Mouse (Mus musculus) neural tube, embryonic 12.5 days (tissue): ENCODE results near the gene Fbxo21. TPM values are rescaled to one million over a fixed set of nuclear protein-coding genes. Genes with fewer than 3 reads are reported as not detected.

ENCODE experiments used
- ATAC-seq: fragments of 200-750 bp; cut with Nextera tagmentation; 2 replicates; pipeline ENCODE4 v1.8.0; 2017; ENCODE audit warnings: low read depth, mild to moderate bottlenecking, moderate TSS enrichment, moderate library complexity; ENCODE audit not compliant: low FRiP score
- H3K27ac ChIP-seq: fragments of 300-500 bp; sonication (generic); 2 replicates; pipeline ENCODE4 v1.5.1; 2016
- H3K27me3 ChIP-seq: fragments of 300-500 bp; sonication (generic); replicated peaks from 2 replicates; pipeline ENCODE4 v1.6.1; 2016; ENCODE audit warnings: mild to moderate bottlenecking
- H3K36me3 ChIP-seq: fragments of 300-500 bp; sonication (generic); 2 replicates; pipeline ENCODE4 v1.6.1; 2016; ENCODE audit warnings: mild to moderate bottlenecking
- H3K4me1 ChIP-seq: fragments of 300-500 bp; sonication (generic); 2 replicates; pipeline ENCODE4 v1.6.1; 2016
- H3K4me2 ChIP-seq: fragments of 300-500 bp; sonication (generic); replicated peaks from 2 replicates; pipeline ENCODE4 v1.6.1; 2016; ENCODE audit warnings: mild to moderate bottlenecking
- H3K4me3 ChIP-seq: fragments of 300-500 bp; sonication (generic); 2 replicates; pipeline ENCODE4 v1.5.1; 2016
- H3K9ac ChIP-seq: fragments of 300-500 bp; sonication (generic); 2 replicates; pipeline ENCODE4 v1.6.1; 2016; ENCODE audit warnings: mild to moderate bottlenecking
- H3K9me3 ChIP-seq: fragments of 300-500 bp; sonication (generic); 2 replicates; pipeline ENCODE4 v1.6.1; 2016; ENCODE audit warnings: mild to moderate bottlenecking
- WGBS: fragments of 180-500 bp; shearing (Covaris S2); methylation state at CpG from one replicate; pipeline ENCODE4 v1.1.7; 2016; 5-methylcytosine and 5-hydroxymethylcytosine counted together
- polyA plus RNA-seq: library from polyadenylated mRNA; unstranded; fragments of >200 nt; fragmentation: Nextera tagmentation; extraction: Ambion mirVana; gene quantifications from 2 replicates; pipeline ENCODE4 v1.2.1, GENCODE M21; 2016

Fbxo21 gene
- polyA plus RNA-seq, 1 experiment from 2014 or later, result 137 TPM

DNA sequence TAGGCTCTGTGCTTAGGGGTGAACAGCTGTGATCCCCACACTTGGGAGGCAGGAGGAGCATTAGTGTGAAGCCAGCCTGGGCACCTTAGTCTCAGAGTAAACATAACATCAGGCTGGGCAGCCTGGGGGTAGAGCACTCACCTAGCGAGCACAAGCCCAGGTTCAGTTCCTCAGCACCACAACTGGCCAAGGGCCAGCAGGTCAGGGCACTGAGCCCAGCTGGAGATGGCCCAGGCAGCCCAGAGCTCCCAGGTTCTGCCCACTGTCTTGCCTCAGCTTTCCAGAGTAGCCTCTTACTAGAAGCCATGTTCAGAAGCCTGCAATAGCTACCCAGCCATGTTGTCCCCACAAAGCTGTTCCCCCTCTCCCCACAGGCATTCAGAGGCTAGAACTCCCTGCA is 29.2 kb downstream of the Fbxo21 start:
- H3K4me1 ChIP-seq, result no peaks in the 10 kb centered on the region
- 93% methylated on average over 1 of the region's 1 CpGs for WGBS
- peaks cover 96% of the 10 kb centered on the region for H3K36me3 ChIP-seq
- ATAC-seq, result no peak
- no peak overlapping the region for H3K27ac ChIP-seq
- no peaks in the 10 kb centered on the region for H3K9me3 ChIP-seq
- no peak overlapping the region for H3K4me3 ChIP-seq
- no peak overlapping the region for H3K4me2 ChIP-seq
- H3K27me3 ChIP-seq, result no peaks in the 10 kb centered on the region
- no peak overlapping the region for H3K9ac ChIP-seq

DNA sequence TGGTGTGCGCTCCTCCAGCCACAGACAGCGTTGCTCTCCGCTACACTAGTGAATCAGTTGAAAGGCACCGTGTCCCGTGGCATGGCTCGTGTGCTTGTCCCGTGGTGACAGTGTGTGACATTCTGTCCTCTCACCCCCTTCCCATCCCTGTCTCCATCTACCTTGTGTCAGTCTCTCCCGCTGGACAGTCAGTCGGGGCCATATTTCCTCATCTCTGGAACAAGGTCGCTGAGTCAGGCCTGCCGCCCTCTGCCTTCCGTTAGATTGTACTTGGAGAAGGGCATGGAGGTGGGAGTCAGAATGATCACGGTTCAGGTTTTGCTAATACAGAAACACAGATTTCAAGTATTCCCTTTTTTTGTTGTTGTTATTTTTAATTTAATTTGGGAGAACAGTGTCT is 31.8 kb downstream of the Fbxo21 start:
- ATAC-seq, result no peak
- peaks cover 74% of the 10 kb centered on the region for H3K36me3 ChIP-seq
- no peak overlapping the region for H3K27ac ChIP-seq
- no peak overlapping the region for H3K4me3 ChIP-seq
- no peaks in the 10 kb centered on the region for H3K27me3 ChIP-seq
- no peaks in the 10 kb centered on the region for H3K9me3 ChIP-seq
- 91% methylated on average over 13 of the region's 13 CpGs for WGBS
- H3K9ac ChIP-seq, result no peak overlapping the region
- H3K4me2 ChIP-seq, result no peak overlapping the region
- no peaks in the 10 kb centered on the region for H3K4me1 ChIP-seq

DNA sequence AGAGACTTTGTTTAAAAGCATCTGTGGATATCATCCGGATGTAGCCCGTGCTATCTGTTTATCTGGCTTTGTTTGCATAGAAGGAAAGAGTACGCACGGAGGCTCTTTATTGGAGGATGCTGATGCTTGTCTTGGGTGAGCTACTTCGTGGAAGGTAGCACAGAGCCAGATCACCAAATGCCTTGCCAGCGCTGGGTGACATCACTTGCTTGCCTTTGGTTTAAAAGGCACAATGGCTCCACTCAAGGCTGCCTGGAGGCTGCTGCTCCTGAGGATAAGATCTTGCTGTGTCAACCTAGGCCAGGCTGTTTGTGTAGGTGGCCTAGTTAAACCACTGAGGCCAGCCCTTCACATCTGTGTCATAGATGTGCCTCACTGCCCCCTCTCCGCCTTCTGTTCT is 34.3 kb downstream of the Fbxo21 start:
- ATAC-seq, result no peak
- H3K9ac ChIP-seq, result no peak overlapping the region
- H3K27ac ChIP-seq, result no peak overlapping the region
- H3K4me3 ChIP-seq, result no peak overlapping the region
- no peaks in the 10 kb centered on the region for H3K27me3 ChIP-seq
- no peaks in the 10 kb centered on the region for H3K9me3 ChIP-seq
- H3K4me1 ChIP-seq, result peaks cover 11% of the 10 kb centered on the region
- WGBS, result 85% methylated on average over 7 of the region's 7 CpGs
- H3K4me2 ChIP-seq, result no peak overlapping the region
- H3K36me3 ChIP-seq, result peaks cover 49% of the 10 kb centered on the region

DNA sequence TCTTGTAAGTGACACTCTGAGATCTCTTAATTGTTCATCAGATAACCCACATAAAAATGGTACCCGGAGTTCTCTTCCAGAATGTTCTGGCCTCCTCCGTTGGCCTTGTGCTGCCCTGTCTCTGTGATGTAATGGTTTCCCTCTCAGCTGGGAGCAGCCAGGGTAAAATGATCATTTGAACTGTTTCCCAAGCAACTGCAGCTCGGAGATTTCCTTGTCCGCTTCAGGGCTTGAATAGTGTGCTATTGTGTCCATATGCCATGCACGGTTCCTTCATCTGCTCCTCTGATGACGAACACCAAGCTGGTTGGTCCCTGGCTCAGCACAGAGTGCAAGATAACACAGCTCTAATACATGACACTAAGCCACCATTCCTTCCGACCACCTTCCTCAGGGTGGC is 35.3 kb downstream of the Fbxo21 start:
- ATAC-seq, result no peak
- H3K4me1 ChIP-seq, result peaks cover 11% of the 10 kb centered on the region
- H3K36me3 ChIP-seq, result peaks cover 40% of the 10 kb centered on the region
- H3K4me2 ChIP-seq, result no peak overlapping the region
- H3K27ac ChIP-seq, result no peak overlapping the region
- WGBS, result 67% methylated on average over 7 of the region's 7 CpGs
- H3K9me3 ChIP-seq, result no peaks in the 10 kb centered on the region
- H3K9ac ChIP-seq, result no peak overlapping the region
- no peak overlapping the region for H3K4me3 ChIP-seq
- H3K27me3 ChIP-seq, result no peaks in the 10 kb centered on the region

DNA sequence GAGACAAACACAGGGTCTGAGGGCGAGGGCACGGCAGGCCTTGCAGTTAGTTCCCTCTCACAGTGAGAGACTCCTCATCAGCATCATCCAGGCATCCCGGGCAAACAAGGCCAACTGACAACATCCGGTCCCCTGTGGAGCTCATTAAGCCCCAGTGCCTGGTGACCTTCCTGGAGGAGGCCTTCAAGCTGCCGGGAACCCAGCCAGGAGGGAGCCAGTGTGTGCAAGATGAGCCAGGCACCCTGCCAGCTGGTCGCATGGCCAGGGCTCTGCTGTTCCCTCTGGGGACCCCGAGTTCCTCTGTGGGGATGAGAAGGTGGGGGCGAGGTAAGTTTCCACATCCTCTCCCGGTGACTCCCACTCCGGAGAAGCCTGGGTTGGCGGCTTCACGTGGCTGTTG is 38.5 kb downstream of the Fbxo21 start:
- Histone ChIP-seq H3K9ac (no peak overlapping the region), H3K4me2 (no peak overlapping the region), H3K4me1 (peaks cover 11% of the 10 kb centered on the region), H3K4me3 (no peak overlapping the region), H3K27ac (no peak overlapping the region), H3K9me3 (no peaks in the 10 kb centered on the region), H3K36me3 (peaks cover 10% of the 10 kb centered on the region), H3K27me3 (no peaks in the 10 kb centered on the region)
- WGBS, result 23% methylated on average over 12 of the region's 12 CpGs
- ATAC-seq, result peak; percentile 32; the same call in 1 of the 2 replicates

DNA sequence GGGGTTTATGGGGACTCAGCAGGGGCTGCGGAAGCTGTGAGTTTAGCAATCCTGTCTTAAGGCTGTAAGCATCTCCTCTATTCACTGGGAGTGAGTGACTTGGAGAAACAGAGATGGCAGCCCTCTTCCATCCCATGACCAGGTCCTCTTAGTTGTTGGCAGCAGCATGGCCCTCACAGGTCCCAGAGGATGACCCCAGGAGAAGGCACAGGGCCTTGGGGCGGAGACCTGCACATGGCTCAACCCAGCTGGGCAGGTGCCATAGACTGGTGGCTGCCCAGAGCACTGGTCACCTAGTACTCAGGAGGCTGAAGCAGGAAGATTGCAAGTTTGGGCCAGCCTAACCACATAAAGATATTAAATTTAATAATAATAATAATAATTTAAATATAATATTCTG is 39.1 kb downstream of the Fbxo21 start:
- H3K4me3 ChIP-seq, result no peak overlapping the region
- H3K4me2 ChIP-seq, result no peak overlapping the region
- H3K36me3 ChIP-seq, result 0 out of 2 replicates have a peak, but pooled peaks cover 4% of the 10 kb centered on the region
- no peak for ATAC-seq
- no peak overlapping the region for H3K27ac ChIP-seq
- no peaks in the 10 kb centered on the region for H3K27me3 ChIP-seq
- H3K9me3 ChIP-seq, result no peaks in the 10 kb centered on the region
- 88% methylated on average over 2 of the region's 2 CpGs for WGBS
- H3K4me1 ChIP-seq, result peaks cover 11% of the 10 kb centered on the region
- no peak overlapping the region for H3K9ac ChIP-seq

DNA sequence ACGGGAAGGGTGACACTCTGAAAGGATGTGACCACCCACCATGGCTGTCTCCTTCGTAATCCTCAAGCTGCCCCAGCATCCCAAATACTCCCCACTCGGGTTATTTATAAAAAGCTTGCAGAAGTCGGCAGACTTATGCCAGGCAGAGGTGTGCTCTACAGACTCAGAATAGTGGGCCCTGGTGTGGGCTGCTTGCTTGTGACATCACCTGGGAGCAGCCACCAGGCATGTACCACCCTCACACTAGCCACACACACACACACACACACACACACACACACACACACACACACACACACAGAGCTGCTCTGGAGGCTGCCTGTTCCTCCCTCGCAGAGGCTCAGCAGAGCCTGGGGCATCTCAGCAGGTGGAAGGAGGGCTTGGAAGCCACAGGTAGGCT is 41.0 kb downstream of the Fbxo21 start:
- no peak overlapping the region for H3K4me3 ChIP-seq
- no peak overlapping the region for H3K9ac ChIP-seq
- H3K36me3 ChIP-seq, result no peaks in the 10 kb centered on the region
- ATAC-seq, result no peak
- H3K4me1 ChIP-seq, result peaks cover 11% of the 10 kb centered on the region
- H3K4me2 ChIP-seq, result no peak overlapping the region
- no peaks in the 10 kb centered on the region for H3K27me3 ChIP-seq
- WGBS, result 68% methylated on average over 5 of the region's 5 CpGs
- H3K27ac ChIP-seq, result no peak overlapping the region
- no peaks in the 10 kb centered on the region for H3K9me3 ChIP-seq

DNA sequence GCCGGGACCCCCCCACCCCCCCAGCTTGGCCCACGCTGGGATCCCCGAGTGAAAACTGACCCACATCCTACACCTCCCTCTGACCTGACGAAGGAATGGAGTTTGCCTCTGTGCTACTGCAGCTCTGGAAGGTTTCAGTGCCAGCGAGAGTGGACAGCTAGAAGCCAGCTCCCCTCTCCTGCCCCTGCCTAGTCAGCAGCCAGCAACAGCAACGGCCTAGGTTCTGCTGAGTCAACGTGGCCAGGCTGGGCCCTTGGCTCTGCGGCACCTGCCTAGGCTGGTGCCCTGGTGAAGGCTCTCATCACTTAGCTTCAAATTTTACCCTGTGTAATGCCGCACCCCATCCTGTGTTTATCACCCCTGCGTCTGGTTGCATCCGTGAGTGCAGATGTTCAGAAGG is 43.4 kb downstream of the Fbxo21 start:
- H3K4me1 ChIP-seq, result peaks cover 5% of the 10 kb centered on the region
- H3K27me3 ChIP-seq, result 0 out of 2 replicates have a peak, but pooled peaks cover 2% of the 10 kb centered on the region
- H3K36me3 ChIP-seq, result no peaks in the 10 kb centered on the region
- no peaks in the 10 kb centered on the region for H3K9me3 ChIP-seq
- H3K27ac ChIP-seq, result no peak overlapping the region
- 62% methylated on average over 11 of the region's 11 CpGs for whole genome bisulfite sequencing
- no peak overlapping the region for H3K9ac ChIP-seq
- H3K4me3 ChIP-seq, result no peak overlapping the region
- no peak overlapping the region for H3K4me2 ChIP-seq
- no peak for ATAC-seq

DNA sequence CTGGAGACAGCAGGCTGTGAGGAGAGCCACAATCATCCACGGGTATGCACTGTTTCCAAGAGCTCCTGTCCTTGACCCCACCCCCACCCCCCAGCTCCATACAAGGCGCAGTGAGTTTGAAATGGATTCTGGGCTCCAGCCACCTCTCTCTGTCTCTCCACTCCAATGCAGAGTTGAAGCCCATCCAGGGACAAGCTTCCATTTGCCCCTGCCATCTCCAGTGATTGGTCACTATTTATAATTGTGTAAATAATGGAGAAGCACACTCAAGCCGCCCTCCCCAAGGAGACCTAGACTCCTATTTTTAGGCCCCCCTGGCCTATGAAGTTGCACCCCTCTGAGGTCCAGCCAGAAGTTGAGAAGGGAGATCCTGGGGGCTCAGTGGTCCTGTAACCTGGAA is 46.5 kb downstream of the Fbxo21 start:
- Histone ChIP-seq H3K4me1 (peaks cover 24% of the 10 kb centered on the region), H3K27me3 (peaks cover 31% of the 10 kb centered on the region), H3K9me3 (no peaks in the 10 kb centered on the region), H3K4me3 (no peak overlapping the region), H3K36me3 (no peaks in the 10 kb centered on the region), H3K27ac (no peak overlapping the region), H3K9ac (no peak overlapping the region), H3K4me2 (no peak overlapping the region)
- WGBS, result 78% methylated on average over 3 of the region's 3 CpGs
- ATAC-seq, result no peak

DNA sequence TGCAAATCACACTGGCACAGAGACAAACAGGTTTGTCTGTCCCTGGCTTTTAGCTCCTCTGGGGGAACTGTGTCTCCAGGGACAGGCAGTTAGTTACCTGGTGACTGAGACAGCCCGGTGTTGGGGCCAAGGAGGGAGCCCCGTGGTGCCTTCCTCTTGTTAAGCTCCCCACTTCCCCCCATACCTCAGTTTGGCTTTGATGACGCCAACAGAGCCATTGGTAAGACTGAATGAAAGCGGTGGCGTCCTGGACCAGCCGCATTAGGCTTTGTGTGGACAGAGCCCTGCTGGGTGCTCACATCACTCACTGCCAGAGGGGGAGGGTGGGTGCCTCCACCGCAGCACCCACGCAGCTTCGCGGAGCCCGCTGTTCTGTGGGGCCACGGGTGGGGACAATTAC is 49.4 kb downstream of the Fbxo21 start:
- no peak for ATAC-seq
- 2% methylated on average over 12 of the region's 12 CpGs for WGBS
- H3K4me2 ChIP-seq, result no peak overlapping the region
- peaks cover 41% of the 10 kb centered on the region for H3K4me1 ChIP-seq
- no peak overlapping the region for H3K4me3 ChIP-seq
- no peaks in the 10 kb centered on the region for H3K9me3 ChIP-seq
- H3K36me3 ChIP-seq, result no peaks in the 10 kb centered on the region
- H3K9ac ChIP-seq, result no peak overlapping the region
- no peak overlapping the region for H3K27ac ChIP-seq
- H3K27me3 ChIP-seq, result peaks cover 60% of the 10 kb centered on the region

DNA sequence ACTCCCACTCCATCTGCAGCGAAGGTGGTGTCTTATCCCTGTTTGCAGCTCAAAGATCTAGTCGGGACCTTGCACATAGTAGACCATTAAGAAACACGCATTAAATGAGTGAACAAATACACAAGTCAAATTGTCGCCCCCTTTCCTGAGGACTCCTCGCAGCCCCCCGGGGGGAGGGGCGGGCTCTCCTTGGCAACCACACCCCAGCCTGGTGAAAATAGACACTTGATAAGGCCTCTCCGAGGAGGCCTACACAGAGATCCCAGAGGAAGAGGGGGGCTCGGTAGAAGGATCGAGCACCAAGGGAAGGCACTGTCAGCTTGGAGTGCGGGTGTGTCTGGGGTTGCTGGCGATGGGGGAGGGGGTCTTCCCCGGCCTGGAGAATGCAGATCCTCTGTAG is 49.8 kb downstream of the Fbxo21 start:
- H3K4me1 ChIP-seq, result peaks cover 41% of the 10 kb centered on the region
- ATAC-seq, result no peak
- peaks cover 64% of the 10 kb centered on the region for H3K27me3 ChIP-seq
- no peaks in the 10 kb centered on the region for H3K36me3 ChIP-seq
- under 1% methylated on average over 13 of the region's 13 CpGs for WGBS
- H3K4me2 ChIP-seq, result peak overlapping the region; percentile 97
- H3K27ac ChIP-seq, result no peak overlapping the region
- no peak overlapping the region for H3K9ac ChIP-seq
- H3K9me3 ChIP-seq, result no peaks in the 10 kb centered on the region
- H3K4me3 ChIP-seq, result no peak overlapping the region

DNA sequence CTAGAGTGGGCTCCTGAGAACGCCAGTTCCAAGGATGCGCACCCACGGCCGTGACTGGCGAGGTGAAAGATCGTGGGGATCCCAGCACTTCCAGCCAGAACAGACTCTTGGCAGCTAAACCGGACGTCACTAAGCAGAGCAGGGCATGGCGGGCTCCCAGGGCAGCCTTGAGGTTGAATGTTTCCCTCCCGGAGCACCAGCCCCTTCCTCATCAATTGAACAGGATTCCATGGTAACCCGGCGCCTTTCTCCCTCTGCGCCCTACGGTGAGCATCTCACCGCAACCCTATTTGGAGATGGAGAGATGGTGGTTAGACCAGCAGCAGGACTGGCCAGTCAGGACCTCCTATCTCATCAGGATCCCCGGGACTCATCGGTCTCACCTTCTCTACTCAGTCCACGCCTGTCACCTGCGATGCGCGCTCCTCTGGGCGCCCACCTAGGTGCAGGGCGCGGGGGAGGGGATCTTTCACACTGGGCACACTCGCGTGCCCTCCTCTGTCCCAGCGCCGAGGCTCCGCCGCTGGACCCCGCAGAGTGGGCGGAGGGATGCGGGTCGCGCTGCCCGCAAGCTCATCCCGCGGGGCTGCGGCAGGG is 50.7 kb downstream of the Fbxo21 start:
- Histone ChIP-seq H3K4me1 (peaks cover 41% of the 10 kb centered on the region), H3K9me3 (no peaks in the 10 kb centered on the region), H3K27me3 (peaks cover 67% of the 10 kb centered on the region), H3K4me2 (peak overlapping the region; percentile 97), H3K36me3 (no peaks in the 10 kb centered on the region), H3K27ac (no peak overlapping the region), H3K9ac (peak overlapping the region; percentile 48; the same call in 1 of the 2 replicates), H3K4me3 (peak overlapping the region; percentile 61)
- WGBS, result 2% methylated on average over 39 of the region's 39 CpGs
- no peak for ATAC-seq

DNA sequence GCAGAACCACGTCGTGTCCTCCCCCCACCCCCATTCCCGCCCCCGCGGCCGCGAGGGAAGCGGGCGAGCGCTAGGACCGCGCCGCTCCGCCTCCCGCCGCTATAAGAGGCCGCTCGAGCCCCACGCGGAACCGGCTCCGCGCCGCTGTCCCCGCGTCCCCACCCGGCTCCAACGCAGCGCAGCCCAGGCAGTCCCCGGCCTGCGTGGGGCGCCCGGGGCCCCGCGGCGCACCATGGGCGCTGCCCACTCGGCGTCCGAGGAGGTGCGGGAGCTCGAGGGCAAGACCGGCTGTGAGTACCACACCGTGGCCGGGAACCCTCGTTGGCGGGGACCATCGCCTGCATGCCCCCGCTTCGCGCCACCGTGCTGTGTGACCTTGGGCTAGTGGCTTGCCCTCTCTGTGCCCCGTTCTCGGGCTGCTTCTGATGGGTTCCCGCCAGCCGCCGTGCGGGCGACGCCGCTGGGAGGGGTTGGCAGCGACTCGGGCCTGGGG is 51.2 kb downstream of the Fbxo21 start, which contains the start of gene Tesc:
TSS of gene Tesc (plus strand) at position 46 of the 493 bp plus-strand sequence.
- under 1% methylated on average over 62 of the region's 63 CpGs for WGBS
- Histone ChIP-seq H3K9me3 (no peaks in the 10 kb centered on the region), H3K4me1 (peaks cover 41% of the 10 kb centered on the region), H3K4me3 (peak within 1 kb of the TSS; percentile 61), H3K27me3 (peaks cover 67% of the 10 kb centered on the region), H3K36me3 (no peaks in the 10 kb centered on the region), H3K9ac (peak within 1 kb of the TSS; percentile 48; the same call in 1 of the 2 replicates), H3K4me2 (peak within 1 kb of the TSS; percentile 97), H3K27ac (no peak within 1 kb of the TSS)
- no peak; the same call in 1 of the 2 replicates for ATAC-seq
